Mouse (Mus musculus): ENCODE data around the gene Chst15.

Gene Chst15

GRCm38 (mm10) chr7:132317036-132317541 is at the start of gene Chst15:
Chst15 (minus strand) TSS chr7:132317228.
- DNase-seq (ENCODE audit: low spot score in 2 of 2), result peak; percentile 58 to 82

GRCm38 (mm10) chr7:132365703-132366384 is 48.8 kb upstream of the Chst15 start:
- DNase-seq (ENCODE audit: low spot score in 2 of 2), result peak; percentile 66 to 67

GRCm38 (mm10) chr7:132365111-132365510 is 48.1 kb upstream of the Chst15 start:
- DNase-seq (ENCODE audit: low spot score in 2 of 2), result no peak

- no peak for DNase-seq (ENCODE audit: low spot score in 2 of 2)
Measured at GRCm38 (mm10) chr7:132364506-132364905, 47.5 kb upstream of the Chst15 start.

GRCm38 (mm10) chr7:132360336-132360735 is 43.3 kb upstream of the Chst15 start:
- DNase-seq (ENCODE audit: low spot score in 2 of 2), result no peak

GRCm38 (mm10) chr7:132358709-132359108 is 41.7 kb upstream of the Chst15 start:
- peak in 1 of 2 experiments; percentile 27 for DNase-seq (ENCODE audit: low spot score in 2 of 2)

GRCm38 (mm10) chr7:132358250-132358649 is 41.2 kb upstream of the Chst15 start:
- DNase-seq (ENCODE audit: low spot score in 2 of 2), result no peak

GRCm38 (mm10) chr7:132357841-132358237 is 40.8 kb upstream of the Chst15 start:
- DNase-seq (ENCODE audit: low spot score in 2 of 2), result no peak

GRCm38 (mm10) chr7:132356881-132357840 is 40.1 kb upstream of the Chst15 start:
- DNase-seq (ENCODE audit: low spot score in 2 of 2), result no peak

- no peak for DNase-seq (ENCODE audit: low spot score in 2 of 2)
Measured at GRCm38 (mm10) chr7:132356185-132356584, 39.2 kb upstream of the Chst15 start.

GRCm38 (mm10) chr7:132355767-132356166 is 38.7 kb upstream of the Chst15 start:
- DNase-seq (ENCODE audit: low spot score in 2 of 2), result no peak

GRCm38 (mm10) chr7:132349075-132349572 is 32.1 kb upstream of the Chst15 start:
- no peak for DNase-seq (ENCODE audit: low spot score in 2 of 2)

GRCm38 (mm10) chr7:132347273-132348045 is 30.4 kb upstream of the Chst15 start:
- DNase-seq (ENCODE audit: low spot score in 2 of 2), result no peak

- DNase-seq (ENCODE audit: low spot score in 2 of 2), result no peak
Measured at GRCm38 (mm10) chr7:132345526-132346070, 28.6 kb upstream of the Chst15 start.

- no peak for DNase-seq (ENCODE audit: low spot score in 2 of 2)
Measured at GRCm38 (mm10) chr7:132344606-132345005, 27.6 kb upstream of the Chst15 start.

GRCm38 (mm10) chr7:132343900-132344299 is 26.9 kb upstream of the Chst15 start:
- no peak for DNase-seq (ENCODE audit: low spot score in 2 of 2)

GRCm38 (mm10) chr7:132343146-132343545 is 26.1 kb upstream of the Chst15 start:
- DNase-seq (ENCODE audit: low spot score in 2 of 2), result no peak

GRCm38 (mm10) chr7:132339041-132339839 is 22.2 kb upstream of the Chst15 start:
- DNase-seq (ENCODE audit: low spot score in 2 of 2), result no peak

GRCm38 (mm10) chr7:132338350-132338749 is 21.3 kb upstream of the Chst15 start:
- no peak for DNase-seq (ENCODE audit: low spot score in 2 of 2)

GRCm38 (mm10) chr7:132337268-132337917 is 20.4 kb upstream of the Chst15 start:
- DNase-seq (ENCODE audit: low spot score in 2 of 2), result no peak

Data from natural killer cell, adult 2 months (primary cell).